In genomic region chr17:35502226-35502625, GRCm38 (mm10) we compare ENCODE assay signal across 25 mouse cellular contexts. TPM values are rescaled to one million over a fixed set of nuclear protein-coding genes. Genes with fewer than 3 reads are reported as not detected.
DNase-seq lines count a peak whose midpoint lies in the region; ATAC-seq lines count a peak whose summit lies in the region.
"Had no signal": no experiment of that assay in that cellular context is flagged by ENCODE, and none has a peak within 500 bp of the region (broad histone marks: within the 10 kb centered on the region; RNA-seq: fewer than 3 reads in every experiment).

No protein-coding gene starts in this region.

- H3K9me3 ChIP-seq in midbrain, embryonic 11.5 days (ENCODE audit: control insufficient read depth, low read length): no peaks in the 10 kb centered on the region
- H3K9me3 ChIP-seq in midbrain, embryonic 13.5 days: no peaks in the 10 kb centered on the region
- no peaks in the 10 kb centered on the region for H3K9me3 ChIP-seq in embryonic facial prominence, embryonic 14.5 days (ENCODE audit: control insufficient read depth, low read length)
- H3K9me3 ChIP-seq in limb, embryonic 13.5 days: no peaks in the 10 kb centered on the region
- H3K9me3 ChIP-seq: hindbrain, embryonic 15.5 days; midbrain, embryonic 10.5 days had no signal

- peak; percentile 81 for DNase-seq in midbrain, embryonic 11.5 days (ENCODE audit: low spot score, missing footprints)
- DNase-seq in embryo, embryonic 10.5 days (ENCODE audit: low spot score): peak; percentile 36
- DNase-seq in embryonic facial prominence, embryonic 14.5 days (ENCODE audit: low spot score): peak; percentile 45
- no peak for DNase-seq in retina, postnatal 1 day
- no peak for DNase-seq in layer of hippocampus, adult 9-10 months (ENCODE audit: low spot score)
- DNase-seq: adrenal gland, adult 8-10 months; cerebellum, adult 2 months; cerebellum, postnatal 36 days; gastrocnemius, adult 2 months; heart, postnatal 36 days; kidney, postnatal 36 days; liver, postnatal 0 days; right cerebral cortex, postnatal 14 days had no signal

- H3K4me3 ChIP-seq in midbrain, embryonic 11.5 days (ENCODE audit: low read depth, low read length): no peak overlapping the region
- H3K4me3 ChIP-seq in midbrain, embryonic 13.5 days (replicated peaks): no peak overlapping the region
- H3K4me3 ChIP-seq in embryonic facial prominence, embryonic 14.5 days (ENCODE audit: low read depth, low read length): no peak overlapping the region
- H3K4me3 ChIP-seq in limb, embryonic 13.5 days: no peak overlapping the region
- H3K4me3 ChIP-seq: gastrocnemius, adult 2 months; hindbrain, embryonic 15.5 days; midbrain, embryonic 10.5 days had no signal

- 0 out of 2 replicates have a peak, but pooled peaks cover 4% of the 10 kb centered on the region for H3K4me1 ChIP-seq in midbrain, embryonic 11.5 days (ENCODE audit: control insufficient read depth, insufficient read depth, low read length)
- peaks cover 9% of the 10 kb centered on the region; the same call in 1 of the 2 replicates for H3K4me1 ChIP-seq in midbrain, embryonic 13.5 days (replicated peaks)
- H3K4me1 ChIP-seq in embryonic facial prominence, embryonic 14.5 days (ENCODE audit: control insufficient read depth, insufficient read depth, low read length): peaks cover 10% of the 10 kb centered on the region
- H3K4me1 ChIP-seq in limb, embryonic 13.5 days: peaks cover 10% of the 10 kb centered on the region

- H3K9ac ChIP-seq in midbrain, embryonic 11.5 days (ENCODE audit: low read length): no peak overlapping the region
- H3K9ac ChIP-seq in midbrain, embryonic 13.5 days (replicated peaks): no peak overlapping the region
- 0 out of 2 replicates have a peak overlapping the region, but pooled peaks have one; percentile 27 for H3K9ac ChIP-seq in embryonic facial prominence, embryonic 14.5 days (ENCODE audit: low read depth, low read length)
- H3K9ac ChIP-seq in limb, embryonic 13.5 days: 0 out of 2 replicates have a peak overlapping the region, but pooled peaks have one; percentile 19
- H3K9ac ChIP-seq: hindbrain, embryonic 15.5 days; liver, postnatal 0 days had no signal

- no peak overlapping the region for H3K4me2 ChIP-seq in midbrain, embryonic 11.5 days
- no peak overlapping the region for H3K4me2 ChIP-seq in midbrain, embryonic 13.5 days (replicated peaks)
- H3K4me2 ChIP-seq in embryonic facial prominence, embryonic 14.5 days (ENCODE audit: low read depth, low read length): no peak overlapping the region
- H3K4me2 ChIP-seq in limb, embryonic 13.5 days (replicated peaks): no peak overlapping the region
- H3K4me2 ChIP-seq: hindbrain, embryonic 15.5 days; liver, embryonic 11.5 days had no signal

- no peak overlapping the region for H3K27ac ChIP-seq in midbrain, embryonic 11.5 days (ENCODE audit: low read depth, low read length)
- H3K27ac ChIP-seq in midbrain, embryonic 13.5 days: no peak overlapping the region
- H3K27ac ChIP-seq in embryonic facial prominence, embryonic 14.5 days (replicated peaks; ENCODE audit: low read depth, low read length): peak overlapping the region; percentile 75
- H3K27ac ChIP-seq in limb, embryonic 13.5 days: peak overlapping the region; percentile 48; the same call in 1 of the 2 replicates
- H3K27ac ChIP-seq: gastrocnemius, adult 2 months; hindbrain, embryonic 15.5 days; midbrain, embryonic 10.5 days; stomach, postnatal 0 days had no signal

- H3K36me3 ChIP-seq in midbrain, embryonic 11.5 days (ENCODE audit: control insufficient read depth, insufficient read depth, low read length): no peaks in the 10 kb centered on the region
- no peaks in the 10 kb centered on the region for H3K36me3 ChIP-seq in midbrain, embryonic 13.5 days
- no peaks in the 10 kb centered on the region for H3K36me3 ChIP-seq in embryonic facial prominence, embryonic 14.5 days (ENCODE audit: control insufficient read depth, insufficient read depth, low read length)
- H3K36me3 ChIP-seq in limb, embryonic 13.5 days: no peaks in the 10 kb centered on the region
- H3K36me3 ChIP-seq: hindbrain, embryonic 15.5 days; midbrain, embryonic 10.5 days had no signal

- no peak for ATAC-seq in midbrain, embryonic 11.5 days (ENCODE audit: low FRiP score)
- ATAC-seq in midbrain, embryonic 13.5 days: no peak
- no peak for ATAC-seq in embryonic facial prominence, embryonic 14.5 days (ENCODE audit: low read depth)
- ATAC-seq in limb, embryonic 13.5 days (ENCODE audit: low FRiP score, low read depth): no peak
- no peak for ATAC-seq in cerebellum, adult (ENCODE audit: insufficient number of reproducible peaks, low FRiP score, low TSS enrichment)
- ATAC-seq: intestine, postnatal 0 days; liver, postnatal 0 days; lung, postnatal 0 days had no signal

- H3K27me3 ChIP-seq in midbrain, embryonic 11.5 days (ENCODE audit: control insufficient read depth, insufficient read depth, low read length): peaks cover 21% of the 10 kb centered on the region
- H3K27me3 ChIP-seq in midbrain, embryonic 13.5 days: peaks cover 41% of the 10 kb centered on the region
- peaks cover 22% of the 10 kb centered on the region for H3K27me3 ChIP-seq in embryonic facial prominence, embryonic 14.5 days (replicated peaks; ENCODE audit: control insufficient read depth, insufficient read depth, low read length)
- peaks cover 26% of the 10 kb centered on the region for H3K27me3 ChIP-seq in limb, embryonic 13.5 days

- WGBS in midbrain, embryonic 11.5 days: 3% methylated on average over 6 of the region's 6 CpGs
- 3% methylated on average over 6 of the region's 6 CpGs for WGBS in midbrain, embryonic 13.5 days
- 6% methylated on average over 6 of the region's 6 CpGs for WGBS in embryonic facial prominence, embryonic 14.5 days
- WGBS in limb, embryonic 13.5 days: 7% methylated on average over 6 of the region's 6 CpGs

RNA-seq across cellular contexts. Expression of gene Pou5f1, which starts 3.6 kb away (rescaled TPM):
- not detected in 2 replicates for polyA plus RNA-seq in midbrain, embryonic 11.5 days (2014; fragmentation: Nextera tagmentation; extraction: Ambion mirVana)
- not detected in 2 replicates for polyA plus RNA-seq in midbrain, embryonic 13.5 days (2015; fragmentation: Nextera tagmentation; extraction: Ambion mirVana)
- not detected in 2 replicates for polyA plus RNA-seq in embryonic facial prominence, embryonic 14.5 days (2014; fragmentation: Nextera tagmentation; extraction: Ambion mirVana)
- polyA plus RNA-seq in limb, embryonic 13.5 days (2015; fragmentation: Nextera tagmentation; extraction: Ambion mirVana): 0.23 TPM in 1 of 2 replicates, not detected in the other
- polyA plus RNA-seq: cerebellum, adult 2 months; forebrain, embryonic 11.5 days; heart, embryonic 14.5 days; hindbrain, embryonic 15.5 days; intestine, postnatal 0 days; kidney, embryonic 14.5 days; liver, embryonic 11.5 days; liver, postnatal 0 days; lung, postnatal 0 days; midbrain, embryonic 10.5 days; stomach, postnatal 0 days had no signal

RNA-seq across cellular contexts. Expression of gene Tcf19, which starts 14.4 kb away (rescaled TPM):
- 56.7 and 57.7 TPM in 2 replicates for polyA plus RNA-seq in midbrain, embryonic 11.5 days (2014; fragmentation: Nextera tagmentation; extraction: Ambion mirVana)
- 23.1 and 23.2 TPM in 2 replicates for polyA plus RNA-seq in midbrain, embryonic 13.5 days (2015; fragmentation: Nextera tagmentation; extraction: Ambion mirVana)
- polyA plus RNA-seq in embryonic facial prominence, embryonic 14.5 days (2014; fragmentation: Nextera tagmentation; extraction: Ambion mirVana): 82.9 and 83.2 TPM in 2 replicates
- polyA plus RNA-seq in limb, embryonic 13.5 days (2015; fragmentation: Nextera tagmentation; extraction: Ambion mirVana): 68.6 and 70.6 TPM in 2 replicates

RNA-seq across cellular contexts. Expression of gene Cchcr1, which starts 14.7 kb away (rescaled TPM):
- polyA plus RNA-seq in midbrain, embryonic 11.5 days (2014; fragmentation: Nextera tagmentation; extraction: Ambion mirVana): 8.9 and 10.8 TPM in 2 replicates
- polyA plus RNA-seq in midbrain, embryonic 13.5 days (2015; fragmentation: Nextera tagmentation; extraction: Ambion mirVana): 6.5 and 8.4 TPM in 2 replicates
- 10.5 and 12.2 TPM in 2 replicates for polyA plus RNA-seq in embryonic facial prominence, embryonic 14.5 days (2014; fragmentation: Nextera tagmentation; extraction: Ambion mirVana)
- polyA plus RNA-seq in limb, embryonic 13.5 days (2015; fragmentation: Nextera tagmentation; extraction: Ambion mirVana): 20.9 and 22.1 TPM in 2 replicates

RNA-seq across cellular contexts. Expression of gene Psors1c2, which starts 30.8 kb away (rescaled TPM):
- 0.22 and 0.46 TPM in 2 replicates for polyA plus RNA-seq in midbrain, embryonic 11.5 days (2014; fragmentation: Nextera tagmentation; extraction: Ambion mirVana)
- polyA plus RNA-seq in midbrain, embryonic 13.5 days (2015; fragmentation: Nextera tagmentation; extraction: Ambion mirVana): 0.73 and 1.1 TPM in 2 replicates
- polyA plus RNA-seq in embryonic facial prominence, embryonic 14.5 days (2014; fragmentation: Nextera tagmentation; extraction: Ambion mirVana): 0.59 and 1.9 TPM in 2 replicates
- polyA plus RNA-seq in limb, embryonic 13.5 days (2015; fragmentation: Nextera tagmentation; extraction: Ambion mirVana): 1.9 TPM in 2 replicates
- polyA plus RNA-seq: cerebellum, adult 2 months; intestine, postnatal 0 days; lung, postnatal 0 days had no signal

RNA-seq across cellular contexts. Expression of gene H2-Q10, which starts 32.3 kb away (rescaled TPM):
- polyA plus RNA-seq in midbrain, embryonic 11.5 days (2014; fragmentation: Nextera tagmentation; extraction: Ambion mirVana): 0.11 and 0.12 TPM in 2 replicates
- 0.09 and 0.69 TPM in 2 replicates for polyA plus RNA-seq in midbrain, embryonic 13.5 days (2015; fragmentation: Nextera tagmentation; extraction: Ambion mirVana)
- polyA plus RNA-seq in embryonic facial prominence, embryonic 14.5 days (2014; fragmentation: Nextera tagmentation; extraction: Ambion mirVana): 0.35 TPM in 1 of 2 replicates, not detected in the other
- 0.32 and 1.1 TPM in 2 replicates for polyA plus RNA-seq in limb, embryonic 13.5 days (2015; fragmentation: Nextera tagmentation; extraction: Ambion mirVana)

Comparison
In these comparisons a context has a peak if more than half of its experiments do, and no peak if none do; other contexts are left out.
1. DNase-seq: peak in midbrain, embryonic 11.5 days (single experiment), embryo, embryonic 10.5 days (single experiment) and embryonic facial prominence, embryonic 14.5 days (single experiment); none in retina, postnatal 1 day (single experiment) and layer of hippocampus, adult 9-10 months (single experiment).
2. H3K27ac ChIP-seq: peak in embryonic facial prominence, embryonic 14.5 days (single experiment) and limb, embryonic 13.5 days (single experiment); none in midbrain, embryonic 11.5 days (single experiment) and midbrain, embryonic 13.5 days (single experiment).
3. H3K9ac ChIP-seq: peak in embryonic facial prominence, embryonic 14.5 days (single experiment) and limb, embryonic 13.5 days (single experiment); none in midbrain, embryonic 11.5 days (single experiment) and midbrain, embryonic 13.5 days (single experiment).